Mouse (Mus musculus): Measurements from ENCODE around the gene 2700097O09Rik.
"Not testable (repeated sequence)": the region's sequence is repeated elsewhere in the genome, so short reads cannot be mapped to it uniquely, and the experiment has no call there.

2700097O09Rik gene

GRCm38 (mm10) chr12:55079726-55080600 lies at the start of gene 2700097O09Rik, which contains the start of gene Srp54a:
TSS of gene 2700097O09Rik (minus strand) at chr12:55080110.
TSS of gene Srp54a (plus strand) at chr12:55080262.
- DNase-seq (ENCODE audit: inconsistent age in 2 of 2, low spot score in 1 of 2), result peak; percentile 94 to 98

GRCm38 (mm10) chr12:55124731-55125130 lies 44.8 kb upstream of the 2700097O09Rik start:
- not testable (repeated sequence) for DNase-seq (ENCODE audit: inconsistent age in 2 of 2, low spot score in 1 of 2)

GRCm38 (mm10) chr12:55124242-55124641 lies 44.3 kb upstream of the 2700097O09Rik start, which contains the start of gene Fam177a:
TSS of gene Fam177a (plus strand) at chr12:55124469.
- not testable (repeated sequence) for DNase-seq (ENCODE audit: inconsistent age in 2 of 2, low spot score in 1 of 2)

GRCm38 (mm10) chr12:55112616-55113015 lies 32.7 kb upstream of the 2700097O09Rik start:
- DNase-seq (ENCODE audit: inconsistent age in 2 of 2, low spot score in 1 of 2), result not testable (repeated sequence)

- DNase-seq (ENCODE audit: inconsistent age in 2 of 2, low spot score in 1 of 2), result not testable (repeated sequence)
Measured at GRCm38 (mm10) chr12:55092127-55092526, 12.2 kb upstream of the 2700097O09Rik start.

GRCm38 (mm10) chr12:55080601-55080942 lies 662 bp upstream of the 2700097O09Rik start:
- not testable (repeated sequence) for DNase-seq (ENCODE audit: inconsistent age in 2 of 2, low spot score in 1 of 2)

GRCm38 (mm10) chr12:55078706-55079105 lies 1.2 kb downstream of the 2700097O09Rik start:
- DNase-seq (ENCODE audit: inconsistent age in 2 of 2, low spot score in 1 of 2), result not testable (repeated sequence)

- no peak for DNase-seq (ENCODE audit: inconsistent age in 2 of 2, low spot score in 1 of 2)
Measured at GRCm38 (mm10) chr12:55075296-55075695, 4.6 kb downstream of the 2700097O09Rik start.

GRCm38 (mm10) chr12:55073686-55074085 lies 6.2 kb downstream of the 2700097O09Rik start:
- DNase-seq (ENCODE audit: inconsistent age in 2 of 2, low spot score in 1 of 2), result no peak

- DNase-seq (ENCODE audit: inconsistent age in 2 of 2, low spot score in 1 of 2), result no peak
Measured at GRCm38 (mm10) chr12:55072495-55072894, 7.4 kb downstream of the 2700097O09Rik start.

GRCm38 (mm10) chr12:55062141-55062540 lies 17.8 kb downstream of the 2700097O09Rik start:
- no peak for DNase-seq (ENCODE audit: inconsistent age in 2 of 2, low spot score in 1 of 2)

- DNase-seq (ENCODE audit: inconsistent age in 2 of 2, low spot score in 1 of 2), result peak; percentile 51 to 55
Measured at GRCm38 (mm10) chr12:55061006-55061405, 18.9 kb downstream of the 2700097O09Rik start.

GRCm38 (mm10) chr12:55060212-55060898 lies 19.6 kb downstream of the 2700097O09Rik start:
- no peak for DNase-seq (ENCODE audit: inconsistent age in 2 of 2, low spot score in 1 of 2)

- no peak for DNase-seq (ENCODE audit: inconsistent age in 2 of 2, low spot score in 1 of 2)
Measured at GRCm38 (mm10) chr12:55059812-55060211, 20.1 kb downstream of the 2700097O09Rik start.

- DNase-seq (ENCODE audit: inconsistent age in 2 of 2, low spot score in 1 of 2), result peak; percentile 65 to 73
Measured at GRCm38 (mm10) chr12:55058865-55059615, 20.9 kb downstream of the 2700097O09Rik start.

- no peak for DNase-seq (ENCODE audit: inconsistent age in 2 of 2, low spot score in 1 of 2)
Measured at GRCm38 (mm10) chr12:55056703-55057102, 23.2 kb downstream of the 2700097O09Rik start.

GRCm38 (mm10) chr12:55054551-55055241 lies 25.2 kb downstream of the 2700097O09Rik start:
- no peak for DNase-seq (ENCODE audit: inconsistent age in 2 of 2, low spot score in 1 of 2)

GRCm38 (mm10) chr12:55053267-55053666 lies 26.6 kb downstream of the 2700097O09Rik start:
- no peak for DNase-seq (ENCODE audit: inconsistent age in 2 of 2, low spot score in 1 of 2)

- DNase-seq (ENCODE audit: inconsistent age in 2 of 2, low spot score in 1 of 2), result no peak
Measured at GRCm38 (mm10) chr12:55051210-55052173, 28.4 kb downstream of the 2700097O09Rik start.
